Mouse (Mus musculus): ENCODE measurements at regions not wholly inside any gene's neighbourhood (a gene's known extent, or its start where the extent isn't known, plus 50 kb on each side); places are given as distances from the start of the nearest gene placed in this dataset.

- TF ChIP-seq CHD2 (IDR thresholded peaks at IDR 0.05; ENCODE audit: low read length) (no peak), CTCF (IDR thresholded peaks at IDR 0.05 in 2 of 3, conservative IDR thresholded peaks at IDR 0.05 in 1 of 3; ENCODE audit: control insufficient read depth in 1 of 3, insufficient read depth in 1 of 3, low read depth in 2 of 3, low read length in 3 of 3, poor library complexity in 1 of 3, severe bottlenecking in 1 of 3) (no peak), POLR2A (IDR thresholded peaks at IDR 0.05; ENCODE audit: control insufficient read depth in 1 of 2, insufficient read depth in 1 of 2, low read depth in 1 of 2, low read length in 2 of 2, poor library complexity in 1 of 2) (no peak), NRF1 (IDR thresholded peaks at IDR 0.05; ENCODE audit: insufficient read depth, low read depth, low read length, poor library complexity, severe bottlenecking) (no peak), EP300 (IDR thresholded peaks at IDR 0.05; ENCODE audit: low read depth in 1 of 2, low read length in 2 of 2) (no peak), KAT2A (conservative IDR thresholded peaks at IDR 0.05; ENCODE audit: low read depth, low read length) (no peak), JUND (IDR thresholded peaks at IDR 0.05; ENCODE audit: low read depth, low read length) (no peak), NELFE (IDR thresholded peaks at IDR 0.05; ENCODE audit: low read depth, low read length) (no peak), MAFK (IDR thresholded peaks at IDR 0.05; ENCODE audit: borderline replicate concordance, low read depth, low read length) (no peak), GABPA (IDR thresholded peaks at IDR 0.05; ENCODE audit: low read depth, low read length) (no peak)
Measured at GRCm38 (mm10) chr1:80033121-80033520, 172.1 kb upstream of the Serpine2 start.

All from MEL (cell line).